Mouse (Mus musculus): Measurements from ENCODE around the gene Gstt1. TPM values are rescaled to one million over a fixed set of nuclear protein-coding genes. Genes with fewer than 3 reads are reported as not detected.
A peak's percentile ranks its signal among the peaks of the same experiment; 100 is the strongest.

The Gstt1 gene
- total and polyA plus RNA-seq, 2 experiments from 2014 or later, result 21.4 to 37.1 TPM

- Histone ChIP-seq H3K4me2 (ENCODE audit: low read depth, low read length, poor library complexity, severe bottlenecking) (no peak overlapping the region), H3K36me3 (ENCODE audit: insufficient read depth, low read length) (peaks cover 70% of the 10 kb centered on the region), H3K9ac (replicated peaks; ENCODE audit: low read length, poor library complexity, severe bottlenecking) (no peak overlapping the region), H3K9me3 (ENCODE audit: low read length) (no peaks in the 10 kb centered on the region), H3K4me1 (ENCODE audit: insufficient read depth, low read length) (no peaks in the 10 kb centered on the region), H3K27me3 (ENCODE audit: insufficient read depth, low read length) (no peaks in the 10 kb centered on the region), H3K27ac (ENCODE audit: low read depth, low read length) (no peak overlapping the region), H3K4me3 (ENCODE audit: low read depth, low read length) (no peak overlapping the region)
- ATAC-seq (ENCODE audit: low FRiP score) (peak; percentile 89), DNase-seq (ENCODE audit: low spot score) (peak; percentile 89)
- 47% methylated on average over 3 of the region's 3 CpGs for WGBS
- TF ChIP-seq CTCF (IDR thresholded peaks at IDR 0.05), result peak; percentile 99
These were observed 54.4 kb downstream of the Gstt1 start for GRCm38 (mm10) chr10:75744017-75744416.

GRCm38 (mm10) chr10:75743369-75743768, 55.0 kb downstream of the Gstt1 start:
- Histone ChIP-seq H3K27me3 (ENCODE audit: insufficient read depth, low read length) (no peaks in the 10 kb centered on the region), H3K4me1 (ENCODE audit: insufficient read depth, low read length) (no peaks in the 10 kb centered on the region), H3K9ac (replicated peaks; ENCODE audit: low read length, poor library complexity, severe bottlenecking) (no peak overlapping the region), H3K9me3 (ENCODE audit: low read length) (no peaks in the 10 kb centered on the region), H3K27ac (ENCODE audit: low read depth, low read length) (no peak overlapping the region), H3K36me3 (ENCODE audit: insufficient read depth, low read length) (peaks cover 70% of the 10 kb centered on the region), H3K4me2 (ENCODE audit: low read depth, low read length, poor library complexity, severe bottlenecking) (no peak overlapping the region), H3K4me3 (ENCODE audit: low read depth, low read length) (no peak overlapping the region)
- TF ChIP-seq CTCF (IDR thresholded peaks at IDR 0.05), result no peak
- 95% methylated on average over 12 of the region's 12 CpGs for WGBS
- ATAC-seq (ENCODE audit: low FRiP score) (no peak), DNase-seq (ENCODE audit: low spot score) (peak; percentile 5)

- H3K27ac ChIP-seq (ENCODE audit: low read depth, low read length), result no peak overlapping the region
- ATAC-seq (ENCODE audit: low FRiP score), result no peak
- no peak for DNase-seq (ENCODE audit: low spot score)
- no peaks in the 10 kb centered on the region for H3K9me3 ChIP-seq (ENCODE audit: low read length)
- H3K4me3 ChIP-seq (ENCODE audit: low read depth, low read length), result no peak overlapping the region
- peaks cover 57% of the 10 kb centered on the region for H3K36me3 ChIP-seq (ENCODE audit: insufficient read depth, low read length)
- 96% methylated on average over 3 of the region's 3 CpGs for WGBS
- no peaks in the 10 kb centered on the region for H3K27me3 ChIP-seq (ENCODE audit: insufficient read depth, low read length)
- no peak overlapping the region for H3K9ac ChIP-seq (replicated peaks; ENCODE audit: low read length, poor library complexity, severe bottlenecking)
- no peak overlapping the region for H3K4me2 ChIP-seq (ENCODE audit: low read depth, low read length, poor library complexity, severe bottlenecking)
- no peaks in the 10 kb centered on the region for H3K4me1 ChIP-seq (ENCODE audit: insufficient read depth, low read length)
- TF ChIP-seq CTCF (IDR thresholded peaks at IDR 0.05), result no peak
These were observed 57.5 kb downstream of the Gstt1 start for GRCm38 (mm10) chr10:75740866-75741265.

Other genes with a start within 250 kb of the Gstt1 start
- gene Lrrc75b, start 238.3 kb downstream of the Gstt1 start, total RNA-seq (2014; rRNA removed), result 41.4 and 44.2 TPM in 2 replicates
- 37.5 and 39.5 TPM in 2 replicates for gene Lrrc75b, start 238.3 kb downstream of the Gstt1 start, polyA plus RNA-seq (2015; fragmentation: Nextera tagmentation; extraction: Ambion mirVana)
- 1.4 and 5.4 TPM in 2 replicates for gene Ggt1, start 237.0 kb downstream of the Gstt1 start, total RNA-seq (2014; rRNA removed)
- gene Ggt1, start 237.0 kb downstream of the Gstt1 start, polyA plus RNA-seq (2015; fragmentation: Nextera tagmentation; extraction: Ambion mirVana), result 1.0 and 2.0 TPM in 2 replicates
- 5.8 and 9.1 TPM in 2 replicates for gene Ggt5, start 209.2 kb downstream of the Gstt1 start, total RNA-seq (2014; rRNA removed)
- gene Ggt5, start 209.2 kb downstream of the Gstt1 start, polyA plus RNA-seq (2015; fragmentation: Nextera tagmentation; extraction: Ambion mirVana), result 1.3 and 2.4 TPM in 2 replicates
- 7.8 and 10.7 TPM in 2 replicates for gene Susd2, start 154.6 kb downstream of the Gstt1 start, total RNA-seq (2014; rRNA removed)
- 4.8 and 6.4 TPM in 2 replicates for gene Susd2, start 154.6 kb downstream of the Gstt1 start, polyA plus RNA-seq (2015; fragmentation: Nextera tagmentation; extraction: Ambion mirVana)
- 83.4 and 93.3 TPM in 2 replicates for gene Cabin1, start 34.2 kb downstream of the Gstt1 start, total RNA-seq (2014; rRNA removed)
- 30.1 and 31.6 TPM in 2 replicates for gene Cabin1, start 34.2 kb downstream of the Gstt1 start, polyA plus RNA-seq (2015; fragmentation: Nextera tagmentation; extraction: Ambion mirVana)
- gene Ddt, start 25.2 kb downstream of the Gstt1 start, total RNA-seq (2014; rRNA removed), result 71.1 and 72.9 TPM in 2 replicates
- 92.9 and 102 TPM in 2 replicates for gene Ddt, start 25.2 kb downstream of the Gstt1 start, polyA plus RNA-seq (2015; fragmentation: Nextera tagmentation; extraction: Ambion mirVana)
- not detected in 2 replicates for gene Gm20441, start 17.6 kb downstream of the Gstt1 start, total RNA-seq (2014; rRNA removed)
- gene Gm20441, start 17.6 kb downstream of the Gstt1 start, polyA plus RNA-seq (2015; fragmentation: Nextera tagmentation; extraction: Ambion mirVana), result not detected in 2 replicates
- 3.6 and 7.7 TPM in 2 replicates for gene Gstt3, start 17.2 kb downstream of the Gstt1 start, total RNA-seq (2014; rRNA removed)
- 2.5 and 2.8 TPM in 2 replicates for gene Gstt3, start 17.2 kb downstream of the Gstt1 start, polyA plus RNA-seq (2015; fragmentation: Nextera tagmentation; extraction: Ambion mirVana)
- not detected in 2 replicates for gene Gstt4, start 24.0 kb upstream of the Gstt1 start, total RNA-seq (2014; rRNA removed)
- not detected in 2 replicates for gene Gstt4, start 24.0 kb upstream of the Gstt1 start, polyA plus RNA-seq (2015; fragmentation: Nextera tagmentation; extraction: Ambion mirVana)
- gene Gstt2, start 38.8 kb upstream of the Gstt1 start, total RNA-seq (2014; rRNA removed), result 2.0 and 5.5 TPM in 2 replicates
- gene Gstt2, start 38.8 kb upstream of the Gstt1 start, polyA plus RNA-seq (2015; fragmentation: Nextera tagmentation; extraction: Ambion mirVana), result 7.7 and 10.7 TPM in 2 replicates
- gene Mif, start 61.7 kb upstream of the Gstt1 start, total RNA-seq (2014; rRNA removed), result 736 and 976 TPM in 2 replicates
- gene Mif, start 61.7 kb upstream of the Gstt1 start, polyA plus RNA-seq (2015; fragmentation: Nextera tagmentation; extraction: Ambion mirVana), result 1,685 and 1,800 TPM in 2 replicates
- 0.80 and 1.4 TPM in 2 replicates for gene Derl3, start 94.8 kb upstream of the Gstt1 start, total RNA-seq (2014; rRNA removed)
- 0.58 and 1.4 TPM in 2 replicates for gene Derl3, start 94.8 kb upstream of the Gstt1 start, polyA plus RNA-seq (2015; fragmentation: Nextera tagmentation; extraction: Ambion mirVana)
- 145 and 147 TPM in 2 replicates for gene Smarcb1, start 123.0 kb upstream of the Gstt1 start, total RNA-seq (2014; rRNA removed)
- gene Smarcb1, start 123.0 kb upstream of the Gstt1 start, polyA plus RNA-seq (2015; fragmentation: Nextera tagmentation; extraction: Ambion mirVana), result 205 and 219 TPM in 2 replicates
- 216 and 266 TPM in 2 replicates for gene Chchd10, start 134.5 kb upstream of the Gstt1 start, total RNA-seq (2014; rRNA removed)
- gene Chchd10, start 134.5 kb upstream of the Gstt1 start, polyA plus RNA-seq (2015; fragmentation: Nextera tagmentation; extraction: Ambion mirVana), result 221 and 260 TPM in 2 replicates
- 6.8 and 11.5 TPM in 2 replicates for gene Mmp11, start 137.9 kb upstream of the Gstt1 start, total RNA-seq (2014; rRNA removed)
- 6.6 and 8.1 TPM in 2 replicates for gene Mmp11, start 137.9 kb upstream of the Gstt1 start, polyA plus RNA-seq (2015; fragmentation: Nextera tagmentation; extraction: Ambion mirVana)
- gene Gm867, start 142.1 kb upstream of the Gstt1 start, total RNA-seq (2014; rRNA removed), result 0.88 and 1.7 TPM in 2 replicates
- gene Gm867, start 142.1 kb upstream of the Gstt1 start, polyA plus RNA-seq (2015; fragmentation: Nextera tagmentation; extraction: Ambion mirVana), result 1.6 TPM in 2 replicates
- gene Vpreb3, start 144.5 kb upstream of the Gstt1 start, total RNA-seq (2014; rRNA removed), result not detected in 2 replicates
- 0.59 and 0.72 TPM in 2 replicates for gene Vpreb3, start 144.5 kb upstream of the Gstt1 start, polyA plus RNA-seq (2015; fragmentation: Nextera tagmentation; extraction: Ambion mirVana)
- not detected in 2 replicates for gene Gm5134, start 155.9 kb upstream of the Gstt1 start, total RNA-seq (2014; rRNA removed)
- not detected in 2 replicates for gene Gm5134, start 155.9 kb upstream of the Gstt1 start, polyA plus RNA-seq (2015; fragmentation: Nextera tagmentation; extraction: Ambion mirVana)
- gene Zfp280b, start 234.1 kb upstream of the Gstt1 start, total RNA-seq (2014; rRNA removed), result 9.1 and 9.8 TPM in 2 replicates
- gene Zfp280b, start 234.1 kb upstream of the Gstt1 start, polyA plus RNA-seq (2015; fragmentation: Nextera tagmentation; extraction: Ambion mirVana), result 8.8 and 12.5 TPM in 2 replicates

All from midbrain, postnatal 0 days (tissue).